Mouse (Mus musculus) cortical plate, adult 2 months (tissue): ENCODE measurements at regions not wholly inside any gene's neighbourhood (a gene's known extent, or its start where the extent isn't known, plus 50 kb on each side); places are given as distances from the start of the nearest gene placed in this dataset.

ENCODE experiments used
- CTCF ChIP-seq: fragments of 200-500 bp; IDR thresholded peaks from 2 replicates; pipeline ENCODE4 v1.5.1; 2011; ENCODE audit warnings: mild to moderate bottlenecking, control low read depth, low read length; ENCODE audit not compliant: insufficient read depth; ENCODE audit errors: extremely low read depth
- POLR2A ChIP-seq: fragments of 200-500 bp; IDR thresholded peaks from 2 replicates; pipeline ENCODE4 v1.6.1; 2011; ENCODE audit warnings: mild to moderate bottlenecking, low read length, control low read depth; ENCODE audit not compliant: insufficient read depth; ENCODE audit errors: extremely low read depth

DNA sequence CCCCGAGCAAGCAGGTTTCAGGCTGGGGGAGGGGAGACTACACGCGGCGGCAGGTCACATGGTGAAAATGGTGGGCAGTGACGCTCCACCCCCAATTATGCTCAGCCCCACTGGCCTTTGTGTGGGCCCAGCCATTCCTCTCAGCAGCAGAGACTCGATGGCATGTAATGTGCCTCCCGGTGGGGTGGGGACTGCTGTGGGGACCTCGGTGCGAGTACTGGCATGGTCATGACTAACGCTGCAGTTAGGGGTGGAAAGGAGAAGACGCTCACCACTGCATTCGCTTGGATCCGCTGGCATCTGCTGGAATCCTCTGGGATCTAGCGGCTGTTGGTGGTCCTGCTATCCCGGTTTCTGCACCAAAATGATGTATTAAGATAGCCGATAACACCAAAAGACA is 86.0 kb upstream of the Lemd2 start:
- TF ChIP-seq POLR2A = no peak
- TF ChIP-seq CTCF = no peak
